Mouse (Mus musculus): ENCODE measurements around the gene Cox7a2. TPM values are rescaled to one million over a fixed set of nuclear protein-coding genes. Genes with fewer than 3 reads are reported as not detected.

Cox7a2 gene
- polyA plus RNA-seq, 1 experiment from 2014 or later = 1,018 TPM

Other genes with a start within 250 kb of the Cox7a2 start
- gene Col12a1, start 41.0 kb downstream of the Cox7a2 start, polyA plus RNA-seq (2015; fragmentation: Nextera tagmentation; extraction: Ambion mirVana) = 20.5 and 21.2 TPM in 2 replicates
- 114 and 129 TPM in 2 replicates for gene Tmem30a, start 33.6 kb upstream of the Cox7a2 start, polyA plus RNA-seq (2015; fragmentation: Nextera tagmentation; extraction: Ambion mirVana)